Mouse (Mus musculus) midbrain, embryonic 14.5 days (tissue): ENCODE results near the gene Asns. TPM values are rescaled to one million over a fixed set of nuclear protein-coding genes. Genes with fewer than 3 reads are reported as not detected.
A peak's percentile ranks its signal among the peaks of the same experiment; 100 is the strongest.

ENCODE experiments used
- ATAC-seq: fragments of 200-750 bp; cut with Nextera tagmentation; 2 replicates; pipeline ENCODE4 v1.8.0; 2017; ENCODE audit warnings: moderate number of reproducible peaks, moderate library complexity; ENCODE audit not compliant: low FRiP score, low TSS enrichment
- DNase-seq: peaks from one replicate; pipeline ENCODE4 v3.0.0-alpha.2; 2015
- H3K27ac ChIP-seq: fragments of 300-500 bp; sonication (generic); replicated peaks from 2 replicates; pipeline ENCODE4 v1.5.1; 2014; ENCODE audit warnings: mild to moderate bottlenecking, low read depth, low read length, moderate library complexity
- H3K27me3 ChIP-seq: fragments of 300-500 bp; sonication (generic); 2 replicates; pipeline ENCODE4 v1.6.1; 2014; ENCODE audit warnings: low read length, control low read depth, mixed read lengths; ENCODE audit not compliant: control insufficient read depth, insufficient read depth
- H3K36me3 ChIP-seq: fragments of 300-500 bp; sonication (generic); 2 replicates; pipeline ENCODE4 v1.6.1; 2014; ENCODE audit warnings: low read length, control low read depth; ENCODE audit not compliant: control insufficient read depth, insufficient read depth
- H3K4me1 ChIP-seq: fragments of 300-500 bp; sonication (generic); 2 replicates; pipeline ENCODE4 v1.6.1; 2014; ENCODE audit warnings: mild to moderate bottlenecking, antibody characterized with exemption, low read length, control low read depth; ENCODE audit not compliant: control insufficient read depth, insufficient read depth
- H3K4me2 ChIP-seq: fragments of 300-500 bp; sonication (generic); 2 replicates; pipeline ENCODE4 v1.6.1; 2014; ENCODE audit warnings: mild to moderate bottlenecking, low read length, moderate library complexity
- H3K4me3 ChIP-seq: fragments of 300-500 bp; sonication (generic); replicated peaks from 2 replicates; pipeline ENCODE4 v1.5.1; 2014; ENCODE audit warnings: low read depth, low read length
- H3K9ac ChIP-seq: fragments of 300-500 bp; sonication (generic); replicated peaks from 2 replicates; pipeline ENCODE4 v1.6.1; 2014; ENCODE audit warnings: mild to moderate bottlenecking, low read length, moderate library complexity
- H3K9me3 ChIP-seq: fragments of 300-500 bp; sonication (generic); 2 replicates; pipeline ENCODE4 v1.6.1; 2016; ENCODE audit warnings: low read length, control low read depth, mixed read lengths; ENCODE audit not compliant: control insufficient read depth
- WGBS: fragments of 180-500 bp; shearing (Covaris S2); extraction: QIAGEN DNeasy Blood & Tissue Kit; methylation state at CpG from one replicate; pipeline ENCODE4 v1.1.7; 2014; 5-methylcytosine and 5-hydroxymethylcytosine counted together
- polyA plus RNA-seq: library from polyadenylated mRNA; unstranded; fragments of >200 nt; fragmentation: Nextera tagmentation; extraction: Ambion mirVana; gene quantifications from 2 replicates; pipeline ENCODE4 v1.2.1, GENCODE M21; 2014

The Asns gene
- polyA plus RNA-seq, result 77.9 and 92.0 TPM in 2 replicates

- Histone ChIP-seq H3K4me1 (0 out of 2 replicates have a peak, but pooled peaks cover 5% of the 10 kb centered on the region), H3K9me3 (no peaks in the 10 kb centered on the region), H3K4me2 (peak within 1 kb of the TSS; percentile 89), H3K9ac (peak within 1 kb of the TSS; percentile 73), H3K36me3 (no peaks in the 10 kb centered on the region), H3K4me3 (peak within 1 kb of the TSS; percentile 74), H3K27ac (peak within 1 kb of the TSS; percentile 41; the same call in 1 of the 2 replicates), H3K27me3 (no peaks in the 10 kb centered on the region; the same call in 1 of the 2 replicates)
- ATAC-seq (peak; percentile 92), DNase-seq (peak; percentile 92)
- under 1% methylated on average over 51 of the region's 51 CpGs for WGBS
These were observed at the start of gene Asns for GRCm38 (mm10) chr6:7692884-7693585. Gene Asns, minus strand, starts transcription at chr6:7693254.

DNA sequence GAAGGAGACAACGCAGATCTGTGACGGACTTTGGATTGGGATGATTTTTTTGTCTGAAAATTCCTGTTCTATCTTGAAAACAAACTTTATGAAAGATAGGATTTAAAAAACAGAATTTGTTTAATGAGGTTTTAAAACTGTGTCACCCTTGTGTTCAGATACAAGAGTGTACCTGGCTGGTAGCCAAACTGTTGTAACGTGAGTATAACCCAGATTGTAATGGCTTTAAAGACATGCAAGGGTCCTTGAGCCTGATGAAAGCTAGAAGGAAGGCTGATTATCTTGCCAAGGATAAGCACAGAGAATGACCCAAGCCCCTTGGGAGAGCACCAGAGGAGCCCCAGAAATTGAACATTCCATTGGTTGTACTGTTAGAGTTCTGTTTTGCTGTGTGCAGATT is 48.7 kb upstream of the Asns start:
- 80% methylated on average over 3 of the region's 3 CpGs for whole genome bisulfite sequencing
- no peak overlapping the region for H3K27ac ChIP-seq
- no peaks in the 10 kb centered on the region for H3K4me1 ChIP-seq
- no peak overlapping the region for H3K4me3 ChIP-seq
- peak; percentile 8 for DNase-seq
- ATAC-seq, result no peak
- H3K4me2 ChIP-seq, result no peak overlapping the region
- H3K9ac ChIP-seq, result no peak overlapping the region
- no peaks in the 10 kb centered on the region for H3K36me3 ChIP-seq
- no peaks in the 10 kb centered on the region for H3K9me3 ChIP-seq
- H3K27me3 ChIP-seq, result no peaks in the 10 kb centered on the region

DNA sequence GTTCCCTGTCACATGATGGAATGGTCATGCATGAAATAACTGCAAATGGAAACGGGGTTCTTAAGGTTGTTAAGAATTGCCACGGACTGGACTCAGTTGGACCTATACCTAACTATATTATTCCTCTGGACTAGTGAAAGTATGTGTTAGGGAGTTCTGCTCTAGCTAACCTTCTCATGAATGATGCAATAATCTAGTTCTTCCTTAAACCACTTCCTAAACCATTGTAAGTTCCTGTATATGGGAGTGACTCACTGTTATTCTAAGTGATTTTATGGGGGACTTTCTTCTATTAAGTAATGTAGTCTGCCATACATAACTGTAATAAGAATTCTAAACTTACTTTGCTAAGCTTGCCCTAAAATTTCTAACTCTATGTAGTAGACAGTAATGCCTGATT is 44.8 kb upstream of the Asns start:
- H3K9me3 ChIP-seq, result no peaks in the 10 kb centered on the region
- no peak overlapping the region for H3K4me2 ChIP-seq
- H3K9ac ChIP-seq, result no peak overlapping the region
- no peaks in the 10 kb centered on the region for H3K4me1 ChIP-seq
- no peak overlapping the region for H3K27ac ChIP-seq
- no peak for ATAC-seq
- no peak overlapping the region for H3K4me3 ChIP-seq
- H3K36me3 ChIP-seq, result no peaks in the 10 kb centered on the region
- DNase-seq, result no peak
- no peaks in the 10 kb centered on the region for H3K27me3 ChIP-seq
- 86% methylated on average over 2 of the region's 2 CpGs for WGBS

- H3K9me3 ChIP-seq, result peaks cover 6% of the 10 kb centered on the region; the same call in 1 of the 2 replicates
- H3K4me2 ChIP-seq, result no peak overlapping the region
- H3K27me3 ChIP-seq, result no peaks in the 10 kb centered on the region
- no peak overlapping the region for H3K4me3 ChIP-seq
- WGBS, result 43% methylated on average over 12 of the region's 12 CpGs
- no peaks in the 10 kb centered on the region for H3K4me1 ChIP-seq
- no peak overlapping the region for H3K27ac ChIP-seq
- H3K36me3 ChIP-seq, result no peaks in the 10 kb centered on the region
- no peak overlapping the region for H3K9ac ChIP-seq
- DNase-seq (peak; percentile 95), ATAC-seq (peak; percentile 73; the same call in 1 of the 2 replicates)
These were observed 40.0 kb upstream of the Asns start for GRCm38 (mm10) chr6:7732754-7733708.

GRCm38 (mm10) chr6:7732097-7732496 is 39.0 kb upstream of the Asns start:
- ATAC-seq, result no peak
- Histone ChIP-seq H3K27ac (no peak overlapping the region), H3K4me3 (no peak overlapping the region), H3K9ac (no peak overlapping the region), H3K36me3 (no peaks in the 10 kb centered on the region), H3K4me1 (no peaks in the 10 kb centered on the region), H3K9me3 (peaks cover 6% of the 10 kb centered on the region; the same call in 1 of the 2 replicates), H3K27me3 (no peaks in the 10 kb centered on the region), H3K4me2 (no peak overlapping the region)
- WGBS, result 88% methylated on average over 6 of the region's 6 CpGs
- DNase-seq, result no peak

DNA sequence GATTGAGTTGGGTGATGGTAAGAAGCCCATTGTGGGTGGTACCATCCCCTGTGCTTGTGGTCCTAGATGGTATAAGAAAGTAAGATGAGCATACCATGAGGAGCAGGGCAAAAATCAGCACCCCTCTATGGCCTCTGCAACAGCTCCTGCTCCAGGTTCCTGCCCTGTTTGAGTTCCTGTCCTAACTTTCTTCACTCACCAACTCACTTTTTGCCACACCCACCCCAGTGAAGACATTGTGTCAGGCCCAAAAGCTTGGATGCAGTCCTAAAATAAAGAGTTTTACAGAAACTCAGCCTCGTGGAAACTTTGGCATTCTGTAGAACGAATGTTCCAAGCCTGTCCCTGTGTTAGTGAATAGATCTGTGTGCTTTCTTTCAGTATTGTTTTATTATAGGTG is 36.1 kb upstream of the Asns start:
- H3K4me1 ChIP-seq, result no peaks in the 10 kb centered on the region
- DNase-seq (no peak), ATAC-seq (no peak)
- no peak overlapping the region for H3K4me2 ChIP-seq
- no peak overlapping the region for H3K27ac ChIP-seq
- H3K9me3 ChIP-seq, result peaks cover 6% of the 10 kb centered on the region; the same call in 1 of the 2 replicates
- H3K9ac ChIP-seq, result no peak overlapping the region
- no peaks in the 10 kb centered on the region for H3K27me3 ChIP-seq
- WGBS, result 83% methylated on average over 2 of the region's 2 CpGs
- H3K4me3 ChIP-seq, result no peak overlapping the region
- no peaks in the 10 kb centered on the region for H3K36me3 ChIP-seq

- ATAC-seq (no peak), DNase-seq (no peak)
- peaks cover 6% of the 10 kb centered on the region; the same call in 1 of the 2 replicates for H3K9me3 ChIP-seq
- no peak overlapping the region for H3K4me3 ChIP-seq
- no peaks in the 10 kb centered on the region for H3K4me1 ChIP-seq
- no peaks in the 10 kb centered on the region for H3K36me3 ChIP-seq
- no peak overlapping the region for H3K27ac ChIP-seq
- WGBS, result 92% methylated on average over 5 of the region's 5 CpGs
- no peak overlapping the region for H3K4me2 ChIP-seq
- no peak overlapping the region for H3K9ac ChIP-seq
- no peaks in the 10 kb centered on the region for H3K27me3 ChIP-seq
These were observed 35.2 kb upstream of the Asns start for GRCm38 (mm10) chr6:7728241-7728640.

GRCm38 (mm10) chr6:7716236-7716635 is 23.2 kb upstream of the Asns start:
- no peak for ATAC-seq
- H3K27me3 ChIP-seq, result no peaks in the 10 kb centered on the region
- H3K4me1 ChIP-seq, result no peaks in the 10 kb centered on the region
- H3K4me3 ChIP-seq, result no peak overlapping the region
- 54% methylated on average over 4 of the region's 4 CpGs for WGBS
- H3K27ac ChIP-seq, result no peak overlapping the region
- H3K9me3 ChIP-seq, result no peaks in the 10 kb centered on the region
- H3K9ac ChIP-seq, result no peak overlapping the region
- H3K36me3 ChIP-seq, result no peaks in the 10 kb centered on the region
- H3K4me2 ChIP-seq, result no peak overlapping the region
- DNase-seq, result peak; percentile 30
